Mouse (Mus musculus) midbrain, embryonic 14.5 days (tissue): ENCODE measurements around the gene Scarb1. TPM values are rescaled to one million over a fixed set of nuclear protein-coding genes. Genes with fewer than 3 reads are reported as not detected.

ENCODE experiments used
- ATAC-seq: fragments of 200-750 bp; cut with Nextera tagmentation; 2 replicates; pipeline ENCODE4 v1.8.0; 2017; ENCODE audit warnings: moderate number of reproducible peaks, moderate library complexity; ENCODE audit not compliant: low FRiP score, low TSS enrichment
- DNase-seq: peaks from one replicate; pipeline ENCODE4 v3.0.0-alpha.2; 2015
- H3K27ac ChIP-seq: fragments of 300-500 bp; sonication (generic); replicated peaks from 2 replicates; pipeline ENCODE4 v1.5.1; 2014; ENCODE audit warnings: mild to moderate bottlenecking, low read depth, low read length, moderate library complexity
- H3K27me3 ChIP-seq: fragments of 300-500 bp; sonication (generic); 2 replicates; pipeline ENCODE4 v1.6.1; 2014; ENCODE audit warnings: low read length, control low read depth, mixed read lengths; ENCODE audit not compliant: control insufficient read depth, insufficient read depth
- H3K36me3 ChIP-seq: fragments of 300-500 bp; sonication (generic); 2 replicates; pipeline ENCODE4 v1.6.1; 2014; ENCODE audit warnings: low read length, control low read depth; ENCODE audit not compliant: control insufficient read depth, insufficient read depth
- H3K4me1 ChIP-seq: fragments of 300-500 bp; sonication (generic); 2 replicates; pipeline ENCODE4 v1.6.1; 2014; ENCODE audit warnings: mild to moderate bottlenecking, antibody characterized with exemption, low read length, control low read depth; ENCODE audit not compliant: control insufficient read depth, insufficient read depth
- H3K4me2 ChIP-seq: fragments of 300-500 bp; sonication (generic); 2 replicates; pipeline ENCODE4 v1.6.1; 2014; ENCODE audit warnings: mild to moderate bottlenecking, low read length, moderate library complexity
- H3K4me3 ChIP-seq: fragments of 300-500 bp; sonication (generic); replicated peaks from 2 replicates; pipeline ENCODE4 v1.5.1; 2014; ENCODE audit warnings: low read depth, low read length
- H3K9ac ChIP-seq: fragments of 300-500 bp; sonication (generic); replicated peaks from 2 replicates; pipeline ENCODE4 v1.6.1; 2014; ENCODE audit warnings: mild to moderate bottlenecking, low read length, moderate library complexity
- H3K9me3 ChIP-seq: fragments of 300-500 bp; sonication (generic); 2 replicates; pipeline ENCODE4 v1.6.1; 2016; ENCODE audit warnings: low read length, control low read depth, mixed read lengths; ENCODE audit not compliant: control insufficient read depth
- WGBS: fragments of 180-500 bp; shearing (Covaris S2); extraction: QIAGEN DNeasy Blood & Tissue Kit; methylation state at CpG from one replicate; pipeline ENCODE4 v1.1.7; 2014; 5-methylcytosine and 5-hydroxymethylcytosine counted together
- polyA plus RNA-seq: library from polyadenylated mRNA; unstranded; fragments of >200 nt; fragmentation: Nextera tagmentation; extraction: Ambion mirVana; gene quantifications from 2 replicates; pipeline ENCODE4 v1.2.1, GENCODE M21; 2014

Scarb1 gene
- polyA plus RNA-seq, 1 experiment from 2014 or later: 26.8 TPM

DNA sequence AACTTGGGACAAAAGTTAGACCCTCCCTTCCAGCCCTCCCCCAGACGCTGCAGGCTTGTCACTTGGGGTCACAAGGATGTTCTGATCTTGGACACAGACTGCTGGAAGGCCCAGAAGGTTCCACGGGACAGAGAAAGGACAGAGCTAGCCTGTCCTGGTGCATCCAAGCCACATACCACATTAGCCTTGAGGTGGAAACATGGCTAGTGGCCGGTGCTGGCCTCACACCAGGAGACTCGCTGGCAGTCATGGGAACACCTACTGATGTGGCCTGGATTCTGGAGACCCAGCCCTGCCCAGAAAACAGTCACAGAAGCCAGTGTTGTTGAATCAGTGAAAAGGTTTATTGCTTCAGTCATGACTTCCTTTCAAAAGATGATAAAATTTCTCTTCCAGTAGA is 64.1 kb downstream of the Scarb1 start:
- Histone ChIP-seq H3K4me1 (no peaks in the 10 kb centered on the region), H3K36me3 (no peaks in the 10 kb centered on the region), H3K9me3 (no peaks in the 10 kb centered on the region), H3K27ac (no peak overlapping the region), H3K9ac (no peak overlapping the region), H3K4me2 (no peak overlapping the region), H3K27me3 (no peaks in the 10 kb centered on the region), H3K4me3 (no peak overlapping the region)
- DNase-seq (no peak), ATAC-seq (no peak)
- WGBS: 91% methylated on average over 4 of the region's 4 CpGs

DNA sequence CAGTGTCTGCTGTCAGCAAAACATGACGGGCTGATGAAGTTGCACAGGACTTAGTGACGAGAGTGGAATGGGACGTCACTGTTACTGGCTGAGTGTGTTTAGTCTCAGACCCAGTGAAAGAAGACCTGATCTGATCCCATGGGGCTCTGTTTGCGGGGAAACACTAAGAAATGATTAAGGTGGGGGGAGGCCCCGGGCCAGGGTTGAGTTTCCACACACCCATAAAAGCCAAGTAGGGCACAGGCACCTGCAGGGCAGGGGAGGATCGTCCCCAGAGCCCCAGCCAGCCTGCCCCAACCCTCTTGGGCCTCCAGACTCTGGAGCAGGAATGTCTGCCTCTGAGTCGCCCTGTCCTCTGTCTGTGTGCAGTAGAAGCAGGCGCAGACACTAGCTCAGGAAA is 65.6 kb downstream of the Scarb1 start:
- ATAC-seq (no peak), DNase-seq (no peak)
- H3K9me3 ChIP-seq: no peaks in the 10 kb centered on the region
- no peaks in the 10 kb centered on the region for H3K27me3 ChIP-seq
- no peaks in the 10 kb centered on the region for H3K36me3 ChIP-seq
- no peak overlapping the region for H3K9ac ChIP-seq
- no peak overlapping the region for H3K27ac ChIP-seq
- H3K4me2 ChIP-seq: no peak overlapping the region
- WGBS: 76% methylated on average over 8 of the region's 8 CpGs
- H3K4me3 ChIP-seq: no peak overlapping the region
- no peaks in the 10 kb centered on the region for H3K4me1 ChIP-seq

DNA sequence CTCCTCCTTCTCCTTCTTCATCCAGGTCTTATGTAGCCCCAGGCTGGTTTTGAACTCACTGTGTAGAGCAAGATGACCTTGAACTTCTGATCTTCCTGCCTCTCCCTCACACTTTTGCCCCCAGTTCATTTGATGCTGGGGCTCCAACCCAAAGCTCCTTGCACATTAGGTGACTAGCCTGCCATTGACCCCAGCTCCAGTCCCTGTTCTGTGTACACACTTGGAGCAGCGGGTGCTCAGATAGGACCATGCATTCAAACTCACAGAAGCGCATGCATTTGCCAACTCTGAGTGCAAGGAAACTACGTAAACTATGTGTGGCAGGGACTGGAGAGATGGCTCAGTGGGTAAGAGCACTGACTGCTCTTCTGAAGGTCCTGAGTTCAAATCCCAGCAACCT is 66.1 kb downstream of the Scarb1 start:
- no peaks in the 10 kb centered on the region for H3K27me3 ChIP-seq
- H3K4me3 ChIP-seq: no peak overlapping the region
- H3K9me3 ChIP-seq: no peaks in the 10 kb centered on the region
- 96% methylated on average over 3 of the region's 3 CpGs for WGBS
- H3K9ac ChIP-seq: no peak overlapping the region
- no peak overlapping the region for H3K27ac ChIP-seq
- ATAC-seq (no peak), DNase-seq (no peak)
- H3K4me2 ChIP-seq: no peak overlapping the region
- H3K36me3 ChIP-seq: no peaks in the 10 kb centered on the region
- no peaks in the 10 kb centered on the region for H3K4me1 ChIP-seq

DNA sequence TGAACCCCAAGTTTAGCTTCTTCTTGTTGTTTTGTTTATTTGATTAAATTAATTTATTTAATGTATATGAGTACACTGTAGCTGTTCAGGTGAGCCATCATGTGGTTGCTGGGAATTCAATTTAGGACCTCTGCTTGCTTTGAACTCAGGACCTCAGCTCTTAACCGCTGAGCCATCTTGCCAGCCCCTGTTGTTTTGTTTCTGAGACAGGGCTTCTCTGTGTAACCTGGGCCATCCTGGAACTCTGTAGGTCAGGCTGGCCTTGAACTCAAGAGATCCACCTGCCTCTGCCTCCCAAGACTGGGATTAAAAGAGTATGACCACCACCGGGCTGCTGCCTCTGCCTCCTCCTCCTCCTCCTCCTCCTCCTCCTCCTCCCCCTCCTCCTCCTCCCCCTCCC is 66.7 kb downstream of the Scarb1 start:
- no peak overlapping the region for H3K27ac ChIP-seq
- DNase-seq (no peak), ATAC-seq (no peak)
- H3K36me3 ChIP-seq: no peaks in the 10 kb centered on the region
- no peak overlapping the region for H3K4me2 ChIP-seq
- WGBS: 78% methylated on average over 2 of the region's 2 CpGs
- H3K9ac ChIP-seq: no peak overlapping the region
- no peaks in the 10 kb centered on the region for H3K9me3 ChIP-seq
- H3K4me3 ChIP-seq: no peak overlapping the region
- H3K27me3 ChIP-seq: no peaks in the 10 kb centered on the region
- H3K4me1 ChIP-seq: no peaks in the 10 kb centered on the region

DNA sequence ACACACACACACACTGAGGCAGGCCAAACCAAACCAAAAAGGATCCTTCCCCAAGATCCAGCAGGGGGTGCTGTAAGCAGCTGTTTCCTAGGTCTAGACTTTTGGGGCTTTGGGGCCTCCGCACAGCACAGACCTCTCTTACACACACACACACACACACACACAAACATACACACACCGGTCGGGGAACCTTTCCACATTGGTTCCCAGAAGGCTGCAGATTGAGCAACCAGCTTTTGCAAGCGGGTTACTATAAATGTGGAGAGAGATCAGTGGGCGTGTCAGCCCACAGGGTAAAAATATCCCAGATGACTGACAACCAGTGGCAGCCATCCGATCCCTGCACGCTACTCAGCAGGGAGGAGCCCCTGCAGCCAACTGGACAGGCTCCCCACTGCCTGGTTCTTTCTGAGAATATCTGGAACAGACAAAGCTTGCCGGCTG is 67.2 kb downstream of the Scarb1 start:
- Histone ChIP-seq H3K4me3 (no peak overlapping the region), H3K9ac (no peak overlapping the region), H3K36me3 (no peaks in the 10 kb centered on the region), H3K9me3 (no peaks in the 10 kb centered on the region), H3K27ac (no peak overlapping the region), H3K4me2 (no peak overlapping the region), H3K27me3 (no peaks in the 10 kb centered on the region), H3K4me1 (0 out of 2 replicates have a peak, but pooled peaks cover 2% of the 10 kb centered on the region)
- 22% methylated on average over 8 of the region's 8 CpGs for WGBS
- ATAC-seq (no peak), DNase-seq (peak; percentile 73)

DNA sequence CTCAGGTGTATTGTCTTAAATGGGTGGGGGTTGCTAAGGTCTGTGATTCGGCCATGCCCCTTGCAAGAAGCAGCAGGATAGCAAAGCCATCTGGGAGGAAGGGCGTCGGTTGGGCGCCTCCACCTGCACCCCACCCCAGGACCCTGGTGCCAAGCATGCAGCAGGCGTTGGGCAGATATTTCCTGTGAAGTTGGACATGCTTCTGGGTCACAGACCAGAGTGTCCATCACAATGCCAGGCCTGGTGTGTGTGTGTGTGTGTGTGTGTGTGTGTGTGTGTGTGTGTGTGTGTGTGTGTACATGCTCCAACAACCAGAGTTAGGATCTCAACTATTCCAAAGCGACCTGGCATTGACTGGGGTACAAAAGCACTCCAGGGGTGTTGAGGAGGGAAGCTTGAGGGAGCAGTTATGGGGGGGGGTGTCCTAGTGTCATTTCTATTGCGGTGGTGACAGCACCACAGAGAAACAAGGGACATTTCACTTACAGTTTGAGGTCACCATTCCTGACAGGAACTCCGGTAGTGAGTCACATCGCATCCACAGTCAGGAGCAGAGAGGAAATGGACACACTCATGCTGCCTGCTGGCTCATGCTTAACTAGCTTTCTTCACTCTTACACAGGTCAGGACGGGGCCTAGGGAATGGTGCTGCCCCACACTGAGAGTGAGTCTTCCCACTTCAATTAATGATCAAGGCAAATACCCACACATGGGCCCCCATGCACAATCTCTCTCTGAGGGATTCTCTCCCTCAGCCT is 68.5 kb downstream of the Scarb1 start:
- H3K9ac ChIP-seq: no peak overlapping the region
- DNase-seq (no peak), ATAC-seq (no peak)
- H3K27me3 ChIP-seq: no peaks in the 10 kb centered on the region
- no peaks in the 10 kb centered on the region for H3K36me3 ChIP-seq
- no peaks in the 10 kb centered on the region for H3K9me3 ChIP-seq
- H3K4me3 ChIP-seq: no peak overlapping the region
- no peak overlapping the region for H3K27ac ChIP-seq
- H3K4me1 ChIP-seq: 0 out of 2 replicates have a peak, but pooled peaks cover 7% of the 10 kb centered on the region
- no peak overlapping the region for H3K4me2 ChIP-seq
- WGBS: 81% methylated on average over 10 of the region's 10 CpGs

DNA sequence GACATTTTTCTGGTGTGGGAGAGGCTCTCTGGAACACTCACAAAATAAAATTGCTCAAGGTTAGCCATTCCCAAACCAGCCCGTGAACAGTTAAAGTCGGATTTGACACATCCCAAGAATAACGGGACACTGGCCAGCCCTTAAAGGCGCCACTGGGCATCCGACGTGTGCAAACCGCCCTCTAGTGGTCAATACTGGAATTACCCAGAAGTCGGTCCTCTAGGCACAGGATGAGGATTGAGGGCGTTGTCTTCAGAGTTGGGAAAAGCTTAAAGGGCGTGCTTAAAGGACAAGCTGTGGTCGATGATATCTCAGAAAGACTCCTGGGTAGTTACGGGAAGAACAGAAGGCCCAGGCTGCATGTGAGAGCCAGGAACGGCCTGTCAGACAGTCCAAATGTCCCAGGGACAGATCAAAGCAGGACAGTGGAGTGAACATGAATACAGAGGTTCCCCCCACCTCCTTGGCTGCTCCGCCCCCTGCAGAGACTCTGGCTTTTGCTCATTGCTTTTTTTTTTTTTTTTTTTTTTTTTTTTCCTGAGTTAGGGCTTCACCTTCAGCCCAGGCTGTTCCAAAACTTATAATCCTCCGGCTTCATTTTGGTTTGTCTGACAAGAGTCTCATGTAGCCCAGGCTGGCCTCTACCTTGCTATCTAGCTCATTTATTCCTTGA is 69.2 kb downstream of the Scarb1 start:
- ATAC-seq (peak; percentile 49; the same call in 1 of the 2 replicates), DNase-seq (peak; percentile 95)
- no peak overlapping the region for H3K4me3 ChIP-seq
- peaks cover 12% of the 10 kb centered on the region for H3K4me1 ChIP-seq
- no peak overlapping the region for H3K27ac ChIP-seq
- H3K9ac ChIP-seq: no peak overlapping the region
- H3K4me2 ChIP-seq: no peak overlapping the region
- no peaks in the 10 kb centered on the region for H3K9me3 ChIP-seq
- 11% methylated on average over 15 of the region's 15 CpGs for WGBS
- no peaks in the 10 kb centered on the region for H3K27me3 ChIP-seq
- H3K36me3 ChIP-seq: no peaks in the 10 kb centered on the region

DNA sequence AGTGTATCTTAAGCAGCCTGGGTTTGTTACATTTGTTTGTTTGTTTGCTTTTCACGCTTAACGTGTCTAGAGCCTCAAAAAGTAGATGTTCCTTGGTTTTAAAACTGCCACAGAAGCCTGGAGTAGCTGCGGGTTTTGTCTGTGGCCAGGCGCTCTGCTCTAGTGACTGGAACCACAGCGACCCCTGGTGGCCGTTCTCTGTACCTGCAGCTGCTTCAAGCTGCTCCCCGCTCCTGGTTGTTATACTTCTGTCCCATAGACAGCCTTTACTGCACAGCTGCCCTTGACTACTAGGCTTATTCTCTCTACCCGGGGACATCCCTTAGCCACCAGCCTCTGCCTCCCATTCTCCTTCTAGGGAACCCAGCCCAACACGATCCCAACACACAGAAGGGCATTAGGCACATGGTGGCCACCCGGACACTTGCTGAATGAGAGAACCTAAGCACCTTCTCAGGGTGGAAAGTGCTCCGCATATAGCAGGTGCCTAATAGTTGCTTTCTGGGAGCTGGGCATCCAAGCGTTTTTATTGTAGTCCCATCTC is 70.2 kb downstream of the Scarb1 start:
- H3K27me3 ChIP-seq: no peaks in the 10 kb centered on the region
- H3K36me3 ChIP-seq: no peaks in the 10 kb centered on the region
- H3K4me1 ChIP-seq: peaks cover 12% of the 10 kb centered on the region
- no peak overlapping the region for H3K4me2 ChIP-seq
- no peak for ATAC-seq
- H3K9ac ChIP-seq: no peak overlapping the region
- DNase-seq: peak; percentile 93
- H3K4me3 ChIP-seq: no peak overlapping the region
- H3K9me3 ChIP-seq: no peaks in the 10 kb centered on the region
- 18% methylated on average over 12 of the region's 12 CpGs for WGBS
- no peak overlapping the region for H3K27ac ChIP-seq
